Mouse (Mus musculus): Measurements from ENCODE around the gene Gtf3c4.

Gtf3c4 gene

DNA sequence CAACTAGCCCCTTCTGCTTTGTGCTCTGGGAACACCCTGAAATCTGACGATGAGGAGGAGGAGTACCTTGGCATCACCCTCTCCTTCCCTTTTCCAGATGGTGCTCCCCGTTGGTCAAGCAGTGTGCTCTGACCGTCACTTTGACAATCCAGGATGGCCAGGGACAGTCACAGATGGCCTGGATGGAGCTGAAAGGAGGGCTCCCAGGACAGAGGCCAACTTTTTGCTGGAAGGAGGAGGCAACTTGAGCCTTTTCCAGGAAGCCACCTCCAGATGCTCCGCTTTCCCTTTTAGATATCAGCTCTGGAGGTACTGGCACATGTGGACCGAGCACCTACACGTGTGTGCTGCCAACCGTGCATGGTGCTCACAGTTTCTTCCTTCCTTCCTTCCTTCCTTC lies 36.8 kb downstream of the Gtf3c4 start:
- no peak for DNase-seq (ENCODE audit: low read depth in 1 of 2, low spot score in 2 of 2)

DNA sequence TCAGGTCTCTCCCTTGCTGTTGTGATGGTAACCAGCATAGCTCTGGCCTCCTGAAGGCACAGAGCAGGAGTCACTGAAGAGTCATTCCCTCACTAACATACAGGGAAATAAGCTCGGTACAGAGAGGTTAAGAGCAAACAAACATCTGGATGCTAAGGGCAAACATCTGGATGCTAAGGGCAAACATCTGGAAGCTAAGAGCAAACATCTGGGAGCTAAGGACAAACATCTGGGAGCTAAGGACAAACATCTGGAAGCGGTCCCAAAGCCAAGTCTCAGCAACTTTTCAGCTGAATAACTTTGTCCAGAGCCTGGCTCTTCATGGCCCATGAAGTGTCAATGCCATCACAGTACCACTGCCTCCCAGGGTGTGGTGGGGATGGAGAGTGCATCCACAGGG lies 40.6 kb downstream of the Gtf3c4 start:
- no peak for DNase-seq (ENCODE audit: low read depth in 1 of 2, low spot score in 2 of 2)

DNA sequence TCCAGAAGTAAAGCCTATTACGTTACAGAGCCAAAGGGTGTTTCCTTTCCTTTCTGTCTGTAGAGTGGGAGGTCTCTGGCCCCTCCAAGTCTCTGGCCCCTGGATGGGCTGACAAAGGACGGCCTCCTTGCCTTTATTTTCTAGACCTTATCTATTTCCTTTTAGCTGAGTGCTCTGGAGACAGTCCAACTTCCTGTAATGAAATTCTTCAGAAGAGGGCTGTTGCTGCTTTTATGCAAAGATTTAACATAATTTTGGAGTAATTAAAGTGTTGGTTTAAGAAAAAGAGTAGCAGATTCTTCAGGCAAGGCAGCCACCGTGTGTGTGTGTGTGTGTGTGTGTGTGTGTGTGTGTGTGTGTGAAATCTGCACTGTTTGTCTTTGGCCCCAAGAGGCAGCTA lies 41.8 kb downstream of the Gtf3c4 start:
- DNase-seq (ENCODE audit: low read depth in 1 of 2, low spot score in 2 of 2), result no peak

DNA sequence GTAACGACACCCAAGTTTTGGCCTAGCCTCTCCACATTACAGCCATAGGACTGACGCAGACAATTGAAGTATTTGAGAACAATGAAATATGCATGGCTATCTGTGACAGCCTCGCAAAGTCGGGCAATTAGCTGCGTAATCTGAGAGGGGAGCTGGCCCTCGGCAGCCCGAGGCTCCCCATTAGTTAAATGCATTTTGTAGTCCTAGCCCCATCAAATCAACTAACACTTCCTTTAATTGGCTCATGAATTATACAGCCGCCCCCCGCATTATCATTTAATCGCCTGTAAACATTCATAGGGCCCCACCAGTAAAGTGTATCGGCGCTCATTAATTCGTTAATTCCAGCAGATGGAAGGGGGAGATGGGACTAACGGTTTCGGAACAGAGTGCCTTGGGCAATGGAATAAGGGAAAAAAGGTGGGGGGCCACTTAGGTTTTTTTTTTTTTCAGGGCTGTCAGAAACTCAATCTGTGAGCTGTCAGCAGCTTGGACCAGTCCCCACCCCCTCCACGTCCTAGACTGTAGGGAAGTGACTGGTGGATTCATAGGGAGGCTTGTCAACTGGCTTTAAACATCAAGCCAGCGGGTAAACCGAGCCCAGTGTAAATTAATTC lies 42.6 kb downstream of the Gtf3c4 start:
- DNase-seq (ENCODE audit: low read depth in 1 of 2, low spot score in 2 of 2), result no peak

DNA sequence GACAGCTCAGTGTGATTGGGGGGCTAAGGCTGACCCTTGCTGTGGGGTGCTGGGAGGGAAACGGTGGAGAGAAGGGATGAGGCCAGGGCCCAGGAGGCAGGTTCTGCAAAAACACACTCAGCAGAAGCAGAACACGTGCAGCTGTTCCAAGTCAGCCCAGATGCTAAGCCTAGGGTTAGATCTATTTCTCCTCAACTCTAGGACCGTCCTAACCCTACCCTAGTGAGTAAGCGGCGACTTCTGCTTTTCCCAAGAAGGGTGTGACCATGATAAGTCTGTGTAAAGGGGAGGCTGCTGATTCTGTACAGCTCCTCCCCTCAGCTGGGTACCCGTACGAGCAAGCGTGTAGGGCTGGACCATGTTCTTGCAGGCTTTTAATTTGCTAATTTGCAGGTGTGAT lies 43.9 kb downstream of the Gtf3c4 start:
- DNase-seq (ENCODE audit: low read depth in 1 of 2, low spot score in 2 of 2), result peak; percentile 8 to 15

DNA sequence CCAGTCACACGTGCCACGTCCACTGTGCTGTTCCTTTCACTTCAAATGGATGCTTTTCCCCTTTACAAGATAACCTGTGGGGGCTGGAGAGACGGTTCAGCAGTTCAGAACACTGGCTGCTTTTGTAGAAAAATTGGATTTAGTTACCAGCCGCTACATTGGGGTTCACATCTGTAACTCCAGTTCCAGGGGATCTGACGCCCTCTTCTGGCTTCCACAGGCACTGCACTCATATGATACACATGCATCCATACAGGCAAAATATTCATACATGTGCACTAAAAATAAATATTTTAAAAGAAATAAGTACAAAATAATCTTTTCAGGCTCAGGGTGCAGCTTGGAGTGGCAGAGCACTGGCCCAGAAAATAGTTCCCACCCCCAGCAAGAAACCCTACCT lies 45.5 kb downstream of the Gtf3c4 start:
- DNase-seq (ENCODE audit: low read depth in 1 of 2, low spot score in 2 of 2), result no peak

DNA sequence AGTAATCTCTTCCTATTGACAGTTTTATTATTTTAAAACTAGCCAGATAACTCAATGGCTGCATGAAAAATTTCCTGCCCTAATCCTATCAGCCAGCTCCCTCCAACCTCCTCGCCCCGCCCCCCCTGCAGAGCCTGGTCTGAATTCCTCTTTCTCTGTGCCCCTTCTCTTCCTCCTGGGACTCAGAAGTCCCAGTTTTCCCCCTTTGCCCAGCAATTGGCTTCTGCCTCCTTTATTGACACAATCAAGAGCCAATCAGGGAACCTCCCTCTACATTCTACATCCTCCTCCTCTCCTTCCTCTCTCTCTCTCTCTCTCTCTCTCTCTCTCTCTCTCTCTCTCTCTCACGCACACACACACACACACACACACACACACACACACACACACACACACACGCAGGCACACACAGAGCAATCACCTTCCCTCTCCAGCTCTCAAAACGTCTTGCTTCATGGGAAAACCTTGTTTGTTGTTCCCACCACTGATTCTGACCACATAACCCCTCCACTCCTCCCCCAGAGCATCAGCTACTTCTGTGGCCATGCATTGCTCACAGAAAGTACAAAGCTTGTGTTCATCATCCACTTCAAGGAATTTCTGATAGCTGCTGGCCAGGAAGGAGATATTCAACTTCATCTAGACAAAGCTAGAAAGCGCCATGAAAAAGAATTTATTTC lies 47.1 kb downstream of the Gtf3c4 start:
- DNase-seq (ENCODE audit: low read depth in 1 of 2, low spot score in 2 of 2), result no peak

DNA sequence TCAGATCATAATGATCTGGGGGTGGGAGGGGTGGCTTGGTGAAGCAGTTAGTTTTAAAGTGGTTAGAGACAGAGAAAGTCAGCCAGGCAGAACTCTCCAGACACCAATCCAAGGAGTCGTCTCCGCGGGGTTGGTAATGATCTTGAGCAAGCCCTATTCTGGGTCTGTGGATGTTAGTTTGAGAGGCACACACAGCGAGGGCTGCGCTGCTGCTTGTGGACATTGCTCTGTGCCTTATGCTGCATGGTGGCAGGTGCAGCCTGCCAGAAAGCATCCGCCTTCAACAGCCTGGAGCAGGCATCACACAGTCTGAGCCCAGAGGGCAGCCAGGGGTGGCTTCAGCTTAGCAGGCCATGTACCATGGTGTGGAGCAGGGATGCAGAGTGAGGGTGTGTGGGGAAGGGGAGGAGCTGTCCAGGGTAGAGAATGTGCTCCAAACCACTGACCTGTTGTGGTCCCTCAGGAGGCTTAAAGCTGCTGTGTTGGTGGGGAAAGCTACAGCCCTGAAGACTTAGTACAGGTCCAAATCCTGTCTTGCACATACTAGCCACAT lies 53.0 kb downstream of the Gtf3c4 start:
- DNase-seq (ENCODE audit: low read depth in 1 of 2, low spot score in 2 of 2), result no peak

DNA sequence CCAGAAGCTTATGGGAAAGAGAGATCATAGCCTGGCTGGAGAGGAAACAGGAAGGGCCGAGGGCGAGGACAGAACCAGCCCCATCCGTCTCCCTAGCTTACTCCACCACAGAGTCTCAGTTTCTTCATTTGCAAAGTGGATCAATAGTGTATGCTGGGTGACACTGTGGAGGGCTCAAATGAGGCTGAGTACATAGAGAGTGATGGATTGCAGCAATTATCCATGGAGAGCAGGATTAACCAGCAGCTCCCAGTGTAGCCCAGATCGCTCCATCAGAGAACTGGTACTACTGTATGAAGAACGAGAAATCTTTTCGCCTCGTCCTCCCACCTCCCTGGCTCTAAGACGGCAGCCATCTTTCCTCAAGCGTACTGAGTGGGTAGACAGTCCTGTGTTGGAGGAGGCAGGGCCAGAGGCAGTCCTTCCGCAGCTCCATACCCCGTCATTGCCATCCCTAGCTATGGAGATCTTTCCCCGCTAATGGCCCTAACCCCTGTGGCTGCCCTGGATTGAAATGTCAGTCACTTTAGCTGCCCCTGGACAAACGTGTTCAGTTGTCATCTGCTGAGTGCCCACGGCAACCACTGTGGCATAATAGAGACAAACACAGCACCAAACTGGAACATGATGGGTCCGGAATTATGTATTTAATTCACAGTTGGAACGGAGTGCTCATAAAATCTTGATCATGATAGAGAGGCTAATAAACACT lies 53.6 kb downstream of the Gtf3c4 start:
- no peak for DNase-seq (ENCODE audit: low read depth in 1 of 2, low spot score in 2 of 2)

DNA sequence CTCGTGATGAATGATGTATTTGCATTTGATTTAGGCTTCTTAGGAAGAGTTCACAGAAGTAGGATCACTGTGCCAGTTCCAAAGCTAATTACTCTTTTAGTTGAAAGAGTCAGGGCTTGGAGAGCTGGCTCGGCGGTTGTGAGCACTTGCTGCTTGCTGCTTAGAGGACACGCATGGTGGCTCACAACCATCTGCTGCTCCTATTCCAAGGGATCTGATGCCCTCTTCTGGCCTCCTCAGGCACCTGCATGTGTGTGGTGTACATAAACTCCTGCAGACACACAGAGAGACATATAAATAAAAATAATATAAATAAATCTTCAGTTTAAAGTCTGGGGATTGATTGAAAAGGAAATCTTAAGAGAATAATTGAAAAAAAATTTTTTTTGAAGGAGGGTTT lies 58.9 kb downstream of the Gtf3c4 start:
- DNase-seq (ENCODE audit: low read depth in 1 of 2, low spot score in 2 of 2), result no peak

DNA sequence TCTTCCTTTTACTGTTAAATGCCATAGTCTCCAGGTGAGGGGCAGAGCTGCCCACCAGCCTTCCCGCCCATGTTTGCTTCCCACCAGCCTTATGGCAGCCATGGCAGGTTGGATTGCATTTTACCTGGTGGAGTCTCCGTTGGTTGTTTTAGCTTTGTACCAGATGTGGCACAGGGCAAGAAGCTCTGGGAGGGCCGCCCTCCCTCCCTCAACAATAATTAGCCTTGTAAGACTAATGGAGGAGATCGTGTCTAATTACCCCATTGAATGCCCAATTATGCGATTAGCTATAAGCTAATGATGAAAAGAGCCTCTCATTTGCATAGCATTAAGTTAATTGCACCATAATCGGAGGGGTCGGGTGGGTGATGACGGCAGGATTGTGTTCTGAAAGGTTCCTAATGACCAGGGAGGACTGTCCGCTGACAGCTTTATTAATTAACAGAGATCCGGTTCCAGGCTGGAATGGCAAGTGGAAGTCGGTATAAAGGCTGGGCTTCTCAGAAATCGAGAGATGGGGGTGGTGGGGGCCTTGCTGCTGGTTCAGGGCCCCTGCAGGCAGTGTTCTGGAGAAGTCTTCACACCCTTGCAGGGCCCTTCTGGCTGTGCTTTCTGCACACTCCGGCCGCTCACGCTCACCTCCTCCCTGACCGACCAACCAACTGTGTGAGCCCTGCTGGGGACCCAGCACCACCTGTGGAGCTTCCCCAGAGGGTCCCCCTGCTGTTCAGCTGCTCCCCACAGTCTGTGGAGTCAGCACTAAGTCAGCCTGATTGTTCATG lies 60.0 kb downstream of the Gtf3c4 start:
- DNase-seq (ENCODE audit: low read depth in 1 of 2, low spot score in 2 of 2), result no peak

DNA sequence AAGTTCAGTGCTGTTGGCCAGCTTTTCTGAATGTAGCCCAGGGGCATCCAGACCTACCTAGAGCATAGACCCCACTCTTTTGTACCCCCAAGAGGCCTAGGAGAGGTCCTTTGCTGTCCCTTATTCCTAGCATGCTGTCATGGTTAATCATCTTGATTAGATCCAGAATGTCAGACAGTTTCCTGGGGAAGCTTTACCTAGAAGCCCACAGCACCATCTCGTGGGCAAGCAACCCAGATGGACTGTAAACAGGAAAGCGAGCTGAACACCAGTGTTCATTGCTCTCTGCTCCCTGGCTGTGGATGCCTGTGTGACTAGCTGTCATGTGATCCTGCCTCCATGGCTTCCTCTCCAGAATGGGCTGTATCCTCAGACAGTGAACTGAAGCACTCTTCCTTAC lies 63.4 kb downstream of the Gtf3c4 start:
- DNase-seq (ENCODE audit: low read depth in 1 of 2, low spot score in 2 of 2), result no peak

DNA sequence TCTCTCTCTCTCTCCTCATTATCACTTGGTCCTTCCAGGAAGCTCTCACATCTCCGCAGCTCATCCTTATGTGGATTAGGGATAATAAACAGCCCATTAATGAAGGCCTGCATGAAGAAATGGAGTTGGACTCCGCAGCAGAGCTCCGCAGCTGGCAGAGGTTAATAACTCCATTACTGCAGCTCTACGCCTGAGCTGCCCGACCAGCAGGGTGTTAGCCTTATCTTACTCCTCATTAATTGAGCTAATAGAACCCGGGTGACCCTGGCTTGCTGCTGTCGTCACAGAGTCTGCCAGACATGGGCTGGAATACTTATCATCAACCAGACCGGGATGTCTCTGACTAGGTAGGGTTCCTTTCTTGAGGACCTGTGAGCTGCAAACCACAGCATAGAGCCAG lies 66.1 kb downstream of the Gtf3c4 start:
- DNase-seq (ENCODE audit: low read depth in 1 of 2, low spot score in 2 of 2), result no peak
